Mouse (Mus musculus) neutrophil, adult 65 days (primary cell): ENCODE data around the gene Lmna. TPM values are rescaled to one million over a fixed set of nuclear protein-coding genes. Genes with fewer than 3 reads are reported as not detected.

Source experiments
- total RNA-seq: library from RNA; stranded (reverse); gene quantifications from 2 replicates; pipeline ENCODE4 v1.2.4, GENCODE M21; 2023

Gene Lmna
- total RNA-seq: 14.9 and 16.9 TPM in 2 replicates

DNA sequence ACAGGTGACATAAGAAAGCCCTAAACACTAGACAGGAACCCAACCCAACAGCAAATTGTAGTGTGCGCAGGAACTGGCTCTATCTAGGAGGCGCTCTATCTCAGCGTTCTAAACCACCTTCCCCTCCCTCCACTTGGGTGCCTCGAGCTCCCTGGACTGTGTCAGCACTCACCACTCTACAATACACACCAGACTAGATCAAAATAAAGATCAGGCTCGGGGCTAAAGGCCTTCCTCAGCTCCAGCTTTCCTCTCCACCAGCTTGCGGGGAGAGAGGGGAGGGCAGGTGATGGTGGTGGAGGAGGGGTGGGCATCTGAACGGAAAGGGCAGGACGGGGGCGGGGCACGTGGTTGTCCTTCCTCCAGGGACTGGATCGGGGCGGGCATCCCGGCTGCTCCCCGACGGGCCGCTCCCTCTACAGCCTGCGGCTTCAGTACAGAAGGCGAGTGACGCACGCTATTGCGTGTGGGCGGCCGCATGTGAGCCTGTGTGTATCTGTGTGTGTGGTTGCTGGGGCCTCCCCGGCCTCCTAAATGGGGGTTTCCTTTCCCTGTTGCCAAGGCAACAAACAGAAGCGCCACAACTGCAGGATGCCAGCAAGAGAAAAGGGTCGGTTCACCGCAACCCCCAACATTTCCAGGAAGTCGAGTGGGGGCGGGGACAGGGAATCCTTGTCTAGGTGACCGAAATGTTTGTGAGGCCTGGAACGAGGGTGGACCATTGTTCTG, at the start of gene Lmna:
TSS of gene Lmna (minus strand) at position 265 of the 729 bp plus-strand sequence.

DNA sequence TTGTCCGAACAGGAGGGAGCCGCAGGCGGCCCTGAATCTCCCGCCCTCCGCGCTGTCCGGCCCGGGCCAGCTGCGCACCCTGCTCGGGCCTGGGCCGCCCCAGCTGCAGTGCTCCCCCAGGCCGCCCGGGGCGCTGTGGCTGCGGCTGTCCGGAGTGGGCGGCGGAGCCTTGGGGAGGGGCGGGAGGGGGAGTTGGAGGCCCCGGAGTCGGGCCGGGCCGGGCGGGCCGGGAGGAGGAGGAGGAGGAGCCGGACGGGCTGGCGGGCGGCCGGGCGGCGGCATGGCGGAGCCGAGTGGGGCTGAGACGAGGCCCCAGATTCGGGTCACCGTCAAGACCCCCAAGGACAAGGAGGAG, 43.7 kb upstream of the Lmna start, which contains the start of gene Ubqln4:
TSS of gene Ubqln4 (plus strand) at position 234 of the 355 bp plus-strand sequence.

DNA sequence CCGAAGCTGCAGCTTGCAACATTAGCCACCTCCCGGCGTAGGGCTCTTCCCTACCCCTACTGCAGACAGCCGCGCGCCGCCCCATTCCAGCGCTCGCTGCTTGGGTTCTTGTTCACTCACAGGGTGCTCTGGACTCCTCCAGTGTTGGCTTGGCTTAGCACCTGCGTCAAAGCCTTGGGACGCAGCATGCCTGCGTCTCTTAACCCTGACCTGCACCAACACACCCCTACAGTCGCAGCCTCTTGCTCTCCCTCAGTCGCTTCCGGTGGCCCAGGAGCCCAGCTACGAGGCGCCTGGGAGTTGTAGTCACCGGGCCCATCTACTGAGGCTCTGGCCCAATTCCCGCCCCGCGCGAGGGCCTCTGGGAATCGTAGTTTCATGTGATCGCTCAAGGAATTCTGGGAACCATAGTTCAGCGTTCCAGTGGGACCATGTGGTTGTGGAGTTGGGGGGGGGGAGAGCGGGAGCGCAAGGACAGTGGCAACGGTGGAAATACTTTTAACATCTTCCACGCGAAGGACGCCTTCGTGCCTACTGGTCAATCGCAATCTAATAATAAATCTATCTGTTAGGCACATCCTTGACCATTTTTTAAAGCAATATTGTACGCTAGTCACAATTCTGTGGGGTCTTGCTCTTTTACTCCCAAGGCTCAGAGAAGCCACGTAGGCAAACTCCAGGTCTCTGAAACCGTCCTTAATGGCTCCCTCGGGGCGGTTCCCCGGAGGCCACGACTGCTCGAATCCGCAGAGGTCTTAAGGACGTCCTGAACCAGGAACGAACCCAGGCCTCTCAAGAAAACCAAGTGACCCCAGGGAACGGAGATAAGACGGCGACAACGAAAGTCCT, 43.1 kb upstream of the Lmna start, which contains the start of gene Lamtor2:
TSS of gene Lamtor2 (minus strand) at position 399 of the 849 bp plus-strand sequence.

DNA sequence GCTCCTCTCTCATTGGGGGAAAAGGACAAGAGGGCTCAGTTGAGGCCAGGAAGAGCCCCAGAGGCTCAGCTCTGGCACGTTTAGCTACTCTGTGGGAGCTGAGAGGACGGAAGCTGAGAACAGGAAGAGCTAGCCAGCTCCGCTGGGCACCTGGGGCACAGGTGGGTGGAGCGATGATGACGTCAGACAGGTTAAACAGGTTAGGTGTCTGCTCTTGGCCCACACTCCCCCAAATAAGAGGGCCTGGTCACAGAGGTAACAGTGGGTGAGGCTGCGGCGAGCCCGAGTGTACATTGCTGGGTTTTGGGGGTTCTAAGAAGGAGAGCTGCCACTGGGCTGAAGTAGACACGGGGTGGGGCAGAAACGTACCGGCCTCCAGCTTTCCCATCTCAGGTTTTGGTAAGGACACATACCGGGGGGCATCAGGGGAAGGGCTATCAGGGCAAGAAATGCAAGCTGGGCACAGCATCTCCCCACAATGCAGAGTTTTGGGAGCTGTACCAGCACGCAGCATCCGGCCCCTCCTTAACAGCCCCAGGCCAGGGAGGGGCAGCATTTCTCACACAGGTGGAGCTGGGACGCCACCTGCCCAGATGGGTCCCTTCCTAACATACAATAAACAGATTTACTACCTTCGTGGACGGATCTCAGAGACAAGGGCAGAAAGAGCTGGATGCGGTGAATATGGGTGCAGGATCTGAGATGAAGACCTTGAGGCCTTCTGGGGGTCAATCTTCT, 38.6 kb upstream of the Lmna start, which contains the start of gene Rab25:
TSS of gene Rab25 (minus strand) at position 121 of the 738 bp plus-strand sequence.

DNA sequence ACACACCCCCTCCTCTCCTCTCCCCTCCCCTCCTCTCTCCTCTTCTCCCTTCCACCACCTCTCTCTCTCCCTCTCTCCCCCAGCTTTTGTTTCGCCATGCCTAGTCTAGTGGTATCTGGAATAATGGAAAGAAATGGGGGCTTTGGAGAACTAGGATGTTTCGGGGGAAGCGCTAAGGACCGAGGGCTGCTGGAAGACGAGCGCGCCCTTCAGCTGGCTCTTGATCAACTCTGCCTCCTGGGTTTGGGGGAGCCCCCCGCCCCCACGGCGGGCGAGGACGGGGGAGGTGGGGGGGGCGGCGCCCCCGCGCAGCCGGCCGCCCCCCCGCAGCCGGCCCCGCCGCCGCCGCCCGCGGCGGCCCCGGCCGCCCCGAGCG, 22.5 kb upstream of the Lmna start, which contains the start of gene Mex3a:
TSS of gene Mex3a (plus strand) at position 97 of the 376 bp plus-strand sequence.

DNA sequence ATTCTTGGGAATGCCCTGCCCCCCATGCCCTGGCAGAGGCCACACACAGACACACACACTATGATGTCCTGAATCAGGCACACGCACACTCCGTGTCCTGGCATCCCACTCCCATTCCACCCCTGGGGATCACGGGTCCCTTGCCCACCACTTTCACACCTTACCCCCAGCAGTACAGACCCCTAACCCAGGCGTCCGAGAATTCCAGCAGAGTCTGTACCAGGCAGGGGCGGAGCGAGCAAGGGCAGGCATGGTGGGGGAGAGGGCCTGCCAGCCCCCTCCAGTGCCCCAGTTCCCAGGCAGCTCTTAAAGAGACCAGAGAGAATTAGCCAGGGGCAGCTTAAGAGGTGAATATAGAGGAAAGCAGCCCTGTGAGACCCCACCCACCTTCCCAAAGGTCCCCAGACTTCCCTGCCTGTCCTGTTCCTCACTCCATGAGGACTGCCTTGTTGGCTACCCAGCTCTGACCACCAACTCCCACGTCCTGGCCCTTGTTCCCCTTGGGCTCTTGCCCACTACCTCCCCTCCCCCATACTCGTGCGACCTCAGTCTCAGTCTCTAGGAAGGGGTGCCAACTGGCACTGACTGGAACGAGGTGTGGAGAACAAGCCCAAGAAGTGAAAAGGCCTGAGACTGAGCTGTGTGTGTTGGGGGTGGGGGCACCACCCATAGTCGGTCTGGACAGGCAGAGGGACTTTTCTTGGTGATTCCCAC, 48.6 kb downstream of the Lmna start, which contains the start of gene Sema4a:
TSS of gene Sema4a (minus strand) at position 200 of the 714 bp plus-strand sequence.

Other genes with a start within 250 kb of the Lmna start
- not detected in 2 replicates for gene Gm38392, start 222.7 kb downstream of the Lmna start, total RNA-seq
- gene Tsacc, start 213.0 kb downstream of the Lmna start, total RNA-seq: 0.75 TPM in 1 of 2 replicates, not detected in the other
- 51.4 and 56.4 TPM in 2 replicates for gene Cct3, start 212.8 kb downstream of the Lmna start, total RNA-seq
- 109 and 122 TPM in 2 replicates for gene Glmp, start 184.9 kb downstream of the Lmna start, total RNA-seq
- gene Tmem79, start 173.8 kb downstream of the Lmna start, total RNA-seq: 0.52 and 1.1 TPM in 2 replicates
- gene Smg5, start 173.7 kb downstream of the Lmna start, total RNA-seq: 37.7 and 55.2 TPM in 2 replicates
- 1.3 TPM in 1 of 2 replicates, not detected in the other for gene Paqr6, start 145.4 kb downstream of the Lmna start, total RNA-seq
- gene Bglap3, start 137.2 kb downstream of the Lmna start, total RNA-seq: 6.0 and 6.1 TPM in 2 replicates
- 6.0 and 6.9 TPM in 2 replicates for gene Bglap2, start 131.3 kb downstream of the Lmna start, total RNA-seq
- 19.5 and 34.7 TPM in 2 replicates for gene Bglap, start 125.5 kb downstream of the Lmna start, total RNA-seq
- 55.0 and 71.6 TPM in 2 replicates for gene Pmf1, start 99.6 kb downstream of the Lmna start, total RNA-seq
- 34.1 and 35.1 TPM in 2 replicates for gene Slc25a44, start 84.8 kb downstream of the Lmna start, total RNA-seq
- gene Sema4a, start 48.8 kb downstream of the Lmna start, total RNA-seq: 357 and 388 TPM in 2 replicates
- gene Mex3a, start 22.4 kb upstream of the Lmna start, total RNA-seq: 0.06 and 0.11 TPM in 2 replicates
- gene Rab25, start 38.3 kb upstream of the Lmna start, total RNA-seq: not detected in 2 replicates
- gene Lamtor2, start 43.1 kb upstream of the Lmna start, total RNA-seq: 59.0 and 70.5 TPM in 2 replicates
- 12.2 and 13.7 TPM in 2 replicates for gene Ubqln4, start 43.8 kb upstream of the Lmna start, total RNA-seq
- 63.9 and 72.3 TPM in 2 replicates for gene Ssr2, start 65.9 kb upstream of the Lmna start, total RNA-seq
- 209 and 264 TPM in 2 replicates for gene Arhgef2, start 96.0 kb upstream of the Lmna start, total RNA-seq
- not detected in 2 replicates for gene Rxfp4, start 143.2 kb upstream of the Lmna start, total RNA-seq
- gene Khdc4, start 175.8 kb upstream of the Lmna start, total RNA-seq: 95.8 and 139 TPM in 2 replicates
- 49.1 and 52.4 TPM in 2 replicates for gene Rit1, start 206.9 kb upstream of the Lmna start, total RNA-seq